In genomic region chr11:62280675-62281600, GRCm38 (mm10) we compare ENCODE assay signal across 8 mouse cellular contexts. TPM values are rescaled to one million over a fixed set of nuclear protein-coding genes. Genes with fewer than 3 reads are reported as not detected.
A peak's percentile ranks its signal among the peaks of the same experiment; 100 is the strongest.
DNase-seq lines count a peak whose midpoint lies in the region; ATAC-seq lines count a peak whose summit lies in the region.

Gene Zswim7 (minus strand): TSS chr11:62281375.
Gene Ttc19 (plus strand): TSS chr11:62281473.

- peak within 1 kb of the TSS; percentile 96 for H3K4me3 ChIP-seq in hindbrain, embryonic 14.5 days (replicated peaks; ENCODE audit: low read length)

- H3K27me3 ChIP-seq in hindbrain, embryonic 14.5 days (ENCODE audit: control insufficient read depth, insufficient read depth, low read length), result no peaks in the 10 kb centered on the region

- peak within 1 kb of the TSS; percentile 92 for H3K9ac ChIP-seq in hindbrain, embryonic 14.5 days

- peaks cover 9% of the 10 kb centered on the region; the same call in 1 of the 2 replicates for H3K4me1 ChIP-seq in hindbrain, embryonic 14.5 days (replicated peaks; ENCODE audit: control insufficient read depth, insufficient read depth, low read length)

- H3K4me2 ChIP-seq in hindbrain, embryonic 14.5 days (replicated peaks), result peak within 1 kb of the TSS; percentile 69

- H3K27ac ChIP-seq in hindbrain, embryonic 14.5 days, result peak within 1 kb of the TSS; percentile 90

- peak; percentile 96 for ATAC-seq in hindbrain, embryonic 14.5 days (ENCODE audit: low FRiP score)

- no peaks in the 10 kb centered on the region for H3K9me3 ChIP-seq in hindbrain, embryonic 14.5 days (ENCODE audit: control insufficient read depth, low read length)

- WGBS in hindbrain, embryonic 14.5 days, result under 1% methylated on average over 59 of the region's 68 CpGs

- peaks cover 24% of the 10 kb centered on the region for H3K36me3 ChIP-seq in hindbrain, embryonic 14.5 days (replicated peaks; ENCODE audit: control insufficient read depth, insufficient read depth)

- peak; percentile 93 for DNase-seq in R1 (ENCODE audit: low read depth, low spot score)
- DNase-seq in cerebellum, postnatal 25 days, result peak; percentile 96 to 98
- peak; percentile 88 to 92 for DNase-seq in frontal cortex, postnatal 25 days (ENCODE audit: low spot score in 2 of 2)
- peak; percentile 95 for DNase-seq in hindbrain, embryonic 14.5 days (ENCODE audit: low spot score)
- peak; percentile 89 to 92 for DNase-seq in layer of hippocampus, postnatal 36 days
- peak; percentile 91 for DNase-seq in lung, postnatal 36 days
- peak; percentile 95 for DNase-seq in retina, postnatal 1 day
- peak; percentile 86 to 89 for DNase-seq in urinary bladder, adult 18-20 months (ENCODE audit: low spot score in 2 of 2)

RNA-seq across cellular contexts. Expression of gene Zswim7, which starts in this region (rescaled TPM):
- 16.2 and 18.0 TPM in 2 replicates for polyA plus RNA-seq in hindbrain, embryonic 14.5 days (2014; fragmentation: Nextera tagmentation; extraction: Ambion mirVana)
- total RNA-seq in layer of hippocampus, postnatal 36 days (2021), result 10 to 100 TPM; 11.9 to 14.6 TPM

RNA-seq across cellular contexts. Expression of gene Ttc19, which starts in this region (rescaled TPM):
- polyA plus RNA-seq in hindbrain, embryonic 14.5 days (2014; fragmentation: Nextera tagmentation; extraction: Ambion mirVana), result 36.2 and 42.9 TPM in 2 replicates
- total RNA-seq in layer of hippocampus, postnatal 36 days (2021), result 10 to 100 TPM; 86.1 to 88.1 TPM

Comparison
In these comparisons a context has a peak if more than half of its experiments do, and no peak if none do; other contexts are left out.
1. Peak in every context shown above with its lines: DNase-seq, ATAC-seq, H3K4me3 ChIP-seq and H3K27ac ChIP-seq.